Mouse (Mus musculus): ENCODE data around the gene Gm5617. TPM values are rescaled to one million over a fixed set of nuclear protein-coding genes. Genes with fewer than 3 reads are reported as not detected.
"Not testable (repeated sequence)": the region's sequence is repeated elsewhere in the genome, so short reads cannot be mapped to it uniquely, and the experiment has no call there.

Gene Gm5617
- polyA plus RNA-seq, 1 experiment from 2014 or later: 31.1 TPM

DNA sequence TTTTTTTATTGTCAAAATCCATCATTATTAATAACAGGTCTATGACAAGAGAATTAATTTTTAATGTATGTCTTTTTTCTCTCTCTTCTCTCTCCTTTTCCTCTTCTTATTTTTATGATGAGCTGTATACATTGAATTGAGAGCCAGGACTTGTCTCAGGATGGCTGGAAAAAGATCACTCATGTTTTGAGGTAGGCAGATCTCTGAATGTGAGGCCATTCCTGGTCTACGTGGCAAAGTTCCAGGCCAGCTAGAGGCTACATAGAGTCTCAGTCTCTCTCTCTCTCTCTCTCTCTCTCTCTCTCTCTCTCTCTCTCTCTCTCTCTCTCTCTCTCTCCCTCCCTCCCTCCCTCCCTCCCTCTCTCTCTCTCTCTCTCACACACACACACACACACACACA, 42.4 kb downstream of the Gm5617 start:
- H3K4me3 ChIP-seq (ENCODE audit: low read depth, low read length); H3K27me3 ChIP-seq (ENCODE audit: control insufficient read depth, insufficient read depth, low read length); H3K36me3 ChIP-seq (ENCODE audit: control insufficient read depth, insufficient read depth, low read length); H3K27ac ChIP-seq (ENCODE audit: low read depth, low read length); DNase-seq (ENCODE audit: low spot score); ATAC-seq (ENCODE audit: insufficient read depth, low FRiP score, low TSS enrichment); H3K9me3 ChIP-seq (ENCODE audit: control insufficient read depth, low read length); H3K4me1 ChIP-seq (ENCODE audit: control insufficient read depth, insufficient read depth, low read length); H3K9ac ChIP-seq (ENCODE audit: low read length); H3K4me2 ChIP-seq (ENCODE audit: low read depth): not testable (repeated sequence)
- WGBS: 48% methylated on average over 1 of the region's 1 CpGs

- H3K36me3 ChIP-seq (ENCODE audit: control insufficient read depth, insufficient read depth, low read length): no peaks in the 10 kb centered on the region
- DNase-seq (ENCODE audit: low spot score): peak; percentile 19
- H3K4me2 ChIP-seq (ENCODE audit: low read depth): peak overlapping the region; percentile 47
- H3K9me3 ChIP-seq (ENCODE audit: control insufficient read depth, low read length): 0 out of 2 replicates have a peak, but pooled peaks cover 2% of the 10 kb centered on the region
- peak overlapping the region; percentile 37 for H3K9ac ChIP-seq (ENCODE audit: low read length)
- H3K4me1 ChIP-seq (ENCODE audit: control insufficient read depth, insufficient read depth, low read length): no peaks in the 10 kb centered on the region
- WGBS: 1% methylated on average over 17 of the region's 17 CpGs
- peak overlapping the region; percentile 18; the same call in 1 of the 2 replicates for H3K4me3 ChIP-seq (ENCODE audit: low read depth, low read length)
- ATAC-seq (ENCODE audit: insufficient read depth, low FRiP score, low TSS enrichment): no peak
- H3K27me3 ChIP-seq (ENCODE audit: control insufficient read depth, insufficient read depth, low read length): no peaks in the 10 kb centered on the region
- no peak overlapping the region for H3K27ac ChIP-seq (ENCODE audit: low read depth, low read length)
Measured at GRCm38 (mm10) chr9:48538044-48538645, 42.9 kb downstream of the Gm5617 start.

DNA sequence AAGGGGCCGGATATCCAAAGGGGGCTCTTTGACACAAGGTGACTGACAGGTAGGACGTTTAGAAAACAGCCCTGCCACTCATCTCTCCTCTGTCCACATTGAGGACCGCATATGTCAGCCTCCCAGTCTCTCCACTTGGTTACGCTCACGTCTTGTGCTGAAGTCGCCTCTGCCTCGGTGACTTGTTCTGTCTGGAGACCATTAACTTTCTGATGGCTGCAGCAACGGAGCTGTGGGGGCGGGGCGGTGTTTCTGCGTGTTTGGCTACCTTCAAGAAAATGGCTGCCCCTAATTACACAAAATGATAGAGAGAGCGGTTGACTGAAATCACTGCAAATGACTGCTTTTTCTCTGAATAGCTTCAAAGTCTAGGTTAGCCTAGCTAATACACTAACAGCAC, 43.4 kb downstream of the Gm5617 start:
- ATAC-seq (ENCODE audit: insufficient read depth, low FRiP score, low TSS enrichment) (no peak), DNase-seq (ENCODE audit: low spot score) (peak; percentile 35)
- H3K27ac ChIP-seq (ENCODE audit: low read depth, low read length): no peak overlapping the region
- WGBS: 12% methylated on average over 12 of the region's 12 CpGs
- H3K4me3 ChIP-seq (ENCODE audit: low read depth, low read length): no peak overlapping the region
- H3K27me3 ChIP-seq (ENCODE audit: control insufficient read depth, insufficient read depth, low read length): no peaks in the 10 kb centered on the region
- H3K36me3 ChIP-seq (ENCODE audit: control insufficient read depth, insufficient read depth, low read length): no peaks in the 10 kb centered on the region
- H3K9ac ChIP-seq (ENCODE audit: low read length): no peak overlapping the region
- H3K4me2 ChIP-seq (ENCODE audit: low read depth): peak overlapping the region; percentile 47
- H3K4me1 ChIP-seq (ENCODE audit: control insufficient read depth, insufficient read depth, low read length): no peaks in the 10 kb centered on the region
- 0 out of 2 replicates have a peak, but pooled peaks cover 2% of the 10 kb centered on the region for H3K9me3 ChIP-seq (ENCODE audit: control insufficient read depth, low read length)

Small RNAs within 50 kb of the gene (microRNA-seq; reads per million reads assigned to microRNA genes)
- not detected for gene Gm23653

Other genes with a start within 250 kb of the Gm5617 start
- gene Nxpe2, start 142.0 kb upstream of the Gm5617 start, polyA plus RNA-seq (2014; fragmentation: Nextera tagmentation; extraction: Ambion mirVana): 0.72 and 0.80 TPM in 2 replicates
- gene Rexo2, start 14.8 kb upstream of the Gm5617 start, polyA plus RNA-seq (2014; fragmentation: Nextera tagmentation; extraction: Ambion mirVana): 76.2 and 85.5 TPM in 2 replicates
- gene Rbm7, start 143 bp upstream of the Gm5617 start, polyA plus RNA-seq (2014; fragmentation: Nextera tagmentation; extraction: Ambion mirVana): 113 and 115 TPM in 2 replicates
- gene Nnmt, start 109.7 kb downstream of the Gm5617 start, polyA plus RNA-seq (2014; fragmentation: Nextera tagmentation; extraction: Ambion mirVana): 0.76 and 0.82 TPM in 2 replicates

Data from neural tube, embryonic 11.5 days (tissue).